Mouse (Mus musculus) heart, adult 2 months (tissue): ENCODE measurements at regions not wholly inside any gene's neighbourhood (a gene's known extent, or its start where the extent isn't known, plus 50 kb on each side); places are given as distances from the start of the nearest gene placed in this dataset.

ENCODE experiments used
- CTCF ChIP-seq: fragments of 200-600 bp; IDR thresholded peaks from 2 replicates; pipeline ENCODE4 v1.8.1; 2022; ENCODE audit warnings: antibody characterized with exemption, mild to moderate bottlenecking, moderate library complexity
- EP300 ChIP-seq: fragments of 200-500 bp; IDR thresholded peaks from 2 replicates; pipeline ENCODE4 v1.6.1; 2011; ENCODE audit warnings: low read depth, low read length, control low read depth; ENCODE audit not compliant: insufficient read depth
- POLR2A ChIP-seq: fragments of 200-500 bp; IDR thresholded peaks from 2 replicates; pipeline ENCODE4 v1.6.1; 2011; ENCODE audit warnings: mild to moderate bottlenecking, low read depth, low read length, control low read depth; ENCODE audit not compliant: insufficient read depth

- no peak for TF ChIP-seq POLR2A
- no peak for TF ChIP-seq CTCF
- TF ChIP-seq EP300 = no peak
Measured at GRCm38 (mm10) chr1:88938458-88938857, 131.8 kb upstream of the Sh3bp4 start.
